12 mouse cellular contexts compared by ENCODE assay signal in the genomic region with DNA sequence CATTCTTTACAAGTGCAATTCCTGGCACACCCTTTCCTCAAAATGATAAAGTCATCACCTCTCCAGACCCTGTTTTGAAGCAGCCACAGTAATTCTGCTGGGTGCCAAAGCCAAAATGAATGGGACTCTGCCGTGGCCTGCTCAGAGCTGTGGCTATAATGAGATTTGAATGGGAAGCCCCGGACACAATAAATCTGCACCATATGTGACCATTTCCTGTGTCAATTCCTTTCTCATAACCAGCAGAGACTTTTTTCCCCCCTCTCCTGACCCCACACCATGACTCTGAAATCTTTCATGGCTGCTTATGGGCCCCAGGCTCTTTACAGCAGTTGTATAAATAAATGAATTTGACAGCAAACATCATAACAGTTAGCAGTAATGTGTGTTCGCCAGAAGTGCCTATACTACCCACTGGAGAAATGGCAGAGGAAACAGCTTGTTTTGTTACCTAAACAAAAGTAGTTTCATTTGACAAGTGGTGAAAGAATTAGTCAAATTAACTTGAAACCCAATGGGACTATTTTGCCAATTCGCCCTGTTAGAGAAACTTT.
DNase-seq lines count a peak whose midpoint lies in the region; ATAC-seq and TF ChIP-seq lines count a peak whose summit lies in the region.
"Had no signal": no experiment of that assay in that cellular context is flagged by ENCODE, and none has a peak within 500 bp of the region (broad histone marks: within the 10 kb centered on the region; RNA-seq: fewer than 3 reads in every experiment).

No protein-coding gene starts in this region.

- no peak overlapping the region for H3K4me3 ChIP-seq in neural tube, embryonic 11.5 days (ENCODE audit: low read depth, low read length)
- no peak overlapping the region for H3K4me3 ChIP-seq in kidney, embryonic 16.5 days (ENCODE audit: low read length)
- no peak overlapping the region for H3K4me3 ChIP-seq in liver, postnatal 0 days (ENCODE audit: low read depth, low read length)
- H3K4me3 ChIP-seq: layer of hippocampus, adult 2 months had no signal

- DNase-seq in brain, embryonic 14.5 days (ENCODE audit: low read depth) = peak; percentile 19
- peak; percentile 21 for DNase-seq in embryo, embryonic 9.5 days (ENCODE audit: extremely low spot score)
- peak; percentile 49 for DNase-seq in hindlimb bud, embryonic 11.5 days (ENCODE audit: extremely low spot score, low read depth, low spot score)
- DNase-seq in neural tube, embryonic 11.5 days (ENCODE audit: low spot score) = peak; percentile 33
- no peak for DNase-seq in cerebellum, postnatal 36 days
- DNase-seq in liver, postnatal 0 days = no peak
- DNase-seq: adrenal gland, adult 2 months; cerebellum, postnatal 10 days; kidney, adult 9 months had no signal

- peak; percentile 36 for ATAC-seq in neural tube, embryonic 11.5 days (ENCODE audit: insufficient read depth, low FRiP score, low TSS enrichment)
- ATAC-seq in kidney, embryonic 16.5 days (ENCODE audit: low FRiP score, low TSS enrichment) = no peak
- ATAC-seq in liver, postnatal 0 days = no peak
- ATAC-seq: Patski had no signal

- no peak for TF ChIP-seq POLR2A in brain, embryonic 14.5 days (IDR thresholded peaks at IDR 0.05; ENCODE audit: borderline replicate concordance, extremely low read depth, insufficient read depth, insufficient read length, poor library complexity, severe bottlenecking)

- TF ChIP-seq EP300 in liver, postnatal 0 days (IDR thresholded peaks at IDR 0.05; ENCODE audit: low read depth) = no peak

- H3K27me3 ChIP-seq in neural tube, embryonic 11.5 days (ENCODE audit: control insufficient read depth, insufficient read depth, low read length) = no peaks in the 10 kb centered on the region
- no peaks in the 10 kb centered on the region for H3K27me3 ChIP-seq in kidney, embryonic 16.5 days (ENCODE audit: insufficient read depth, low read length)
- H3K27me3 ChIP-seq in liver, postnatal 0 days (ENCODE audit: insufficient read depth, low read length) = no peaks in the 10 kb centered on the region
- H3K27me3 ChIP-seq: Patski had no signal

- H3K9me3 ChIP-seq in neural tube, embryonic 11.5 days (ENCODE audit: control insufficient read depth, low read length) = no peaks in the 10 kb centered on the region
- no peaks in the 10 kb centered on the region for H3K9me3 ChIP-seq in kidney, embryonic 16.5 days (ENCODE audit: low read length)
- no peaks in the 10 kb centered on the region for H3K9me3 ChIP-seq in liver, postnatal 0 days (ENCODE audit: low read length)

- H3K4me1 ChIP-seq in neural tube, embryonic 11.5 days (ENCODE audit: control insufficient read depth, insufficient read depth, low read length) = 0 out of 2 replicates have a peak, but pooled peaks cover 4% of the 10 kb centered on the region
- H3K4me1 ChIP-seq in kidney, embryonic 16.5 days (ENCODE audit: insufficient read depth, low read length) = no peaks in the 10 kb centered on the region
- no peaks in the 10 kb centered on the region for H3K4me1 ChIP-seq in liver, postnatal 0 days (ENCODE audit: insufficient read depth)

- no peaks in the 10 kb centered on the region for H3K36me3 ChIP-seq in neural tube, embryonic 11.5 days (ENCODE audit: control insufficient read depth, insufficient read depth, low read length)
- H3K36me3 ChIP-seq in kidney, embryonic 16.5 days (ENCODE audit: insufficient read depth, low read length) = no peaks in the 10 kb centered on the region
- no peaks in the 10 kb centered on the region for H3K36me3 ChIP-seq in liver, postnatal 0 days (replicated peaks; ENCODE audit: insufficient read depth, low read length)

- 35% methylated on average over 4 of the region's 4 CpGs for WGBS in neural tube, embryonic 11.5 days
- 42% methylated on average over 4 of the region's 4 CpGs for WGBS in kidney, embryonic 16.5 days
- 56% methylated on average over 4 of the region's 4 CpGs for WGBS in liver, postnatal 0 days (ENCODE audit: insufficient replicate concordance)

- no peak overlapping the region for H3K27ac ChIP-seq in neural tube, embryonic 11.5 days (ENCODE audit: low read depth, low read length)
- no peak overlapping the region for H3K27ac ChIP-seq in kidney, embryonic 16.5 days (ENCODE audit: low read length)
- H3K27ac ChIP-seq in liver, postnatal 0 days (ENCODE audit: low read depth) = no peak overlapping the region
- H3K27ac ChIP-seq: layer of hippocampus, adult 2 months had no signal

- H3K9ac ChIP-seq in neural tube, embryonic 11.5 days (ENCODE audit: low read length) = no peak overlapping the region
- H3K9ac ChIP-seq in kidney, embryonic 16.5 days (replicated peaks; ENCODE audit: low read length) = no peak overlapping the region
- H3K9ac ChIP-seq in liver, postnatal 0 days (replicated peaks) = no peak overlapping the region

- H3K4me2 ChIP-seq in neural tube, embryonic 11.5 days (ENCODE audit: low read depth) = no peak overlapping the region
- H3K4me2 ChIP-seq in kidney, embryonic 16.5 days (replicated peaks; ENCODE audit: low read depth, low read length) = no peak overlapping the region
- H3K4me2 ChIP-seq in liver, postnatal 0 days (ENCODE audit: low read depth, low read length) = no peak overlapping the region

- TF ChIP-seq CTCF in brain, embryonic 14.5 days (IDR thresholded peaks at IDR 0.05; ENCODE audit: borderline replicate concordance, extremely low read depth, insufficient read depth, insufficient read length) = no peak
- TF ChIP-seq CTCF in liver, postnatal 0 days (IDR thresholded peaks at IDR 0.05; ENCODE audit: low read depth) = no peak

Comparison
In these comparisons a context has a peak if more than half of its experiments do, and no peak if none do; other contexts are left out.
1. DNase-seq: peak in brain, embryonic 14.5 days (single experiment), embryo, embryonic 9.5 days (single experiment), hindlimb bud, embryonic 11.5 days (single experiment) and neural tube, embryonic 11.5 days (single experiment); none in cerebellum, postnatal 36 days (0 of 2) and liver, postnatal 0 days (single experiment).